Mouse (Mus musculus): ENCODE data around the gene Sh3rf3.
"Not testable (repeated sequence)": the region's sequence is repeated elsewhere in the genome, so short reads cannot be mapped to it uniquely, and the experiment has no call there.

DNA sequence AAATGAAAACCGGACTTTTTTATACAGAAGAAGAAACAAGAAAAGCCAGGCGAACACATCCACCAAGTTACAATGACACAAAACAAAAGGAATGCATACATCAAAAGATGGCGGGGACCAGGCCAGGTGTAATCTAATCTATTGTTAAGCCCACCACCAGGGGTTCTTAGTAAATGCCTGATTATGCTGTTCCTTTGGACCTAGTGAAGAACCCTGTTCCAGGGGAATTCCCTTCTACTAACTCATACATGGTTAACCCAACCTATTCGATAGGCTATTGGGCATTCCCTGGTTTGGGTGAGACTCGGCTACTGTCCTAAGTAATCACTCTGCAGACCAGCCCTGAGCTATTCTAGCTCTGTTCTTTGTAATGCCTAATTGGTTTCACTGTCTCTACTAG lies 289.9 kb downstream of the Sh3rf3 start:
- not testable (repeated sequence) for TF ChIP-seq POLR2A (IDR thresholded peaks at IDR 0.05; ENCODE audit: low read depth, low read length); CTCF (IDR thresholded peaks at IDR 0.05; ENCODE audit: borderline replicate concordance, insufficient read depth, low read length)
